Mouse (Mus musculus) erythroblast, embryonic 14.5 days (primary cell): ENCODE measurements around the gene Fgfr2.

Experiments
- GATA1 ChIP-seq: IDR thresholded peaks from 2 replicates; pipeline ENCODE4 v1.6.1; 2012; ENCODE audit warnings: low read length, inconsistent platforms, mixed read lengths
- TAL1 ChIP-seq: IDR thresholded peaks from 3 replicates; pipeline ENCODE4 v1.6.1; 2012; ENCODE audit warnings: low read length, inconsistent platforms, mixed read lengths

GRCm38 (mm10) chr7:132088181-132088580 is 1035.0 kb downstream of the Fgfr2 start:
- TF ChIP-seq GATA1: no peak
- no peak for TF ChIP-seq TAL1
